Mouse (Mus musculus) gastrocnemius, postnatal 36 days (tissue): Measurements from ENCODE around the gene Ranbp10. TPM values are rescaled to one million over a fixed set of nuclear protein-coding genes. Genes with fewer than 3 reads are reported as not detected.
A peak's percentile ranks its signal among the peaks of the same experiment; 100 is the strongest.

Experiments
- DNase-seq, 2 experiments: peaks; one replicate each; pipeline ENCODE4 v3.0.0; 2022
- intact Hi-C: fragments of 180-260 bp; cut with DNase I; formaldehyde crosslinking; loops from one replicate; pipeline ENCODE4 v1.15.1; 2025
- total RNA-seq, 2 experiments: library from RNA; stranded (reverse); gene quantifications; 2 replicates each; pipeline ENCODE4 v1.2.3; 2021

Ranbp10 gene
- total RNA-seq, 2 experiments from 2014 or later = 19.7 to 22.0 TPM

GRCm38 (mm10) chr8:105798408-105798807, 28.7 kb downstream of the Ranbp10 start:
- intact Hi-C loops = no loop called here
- no peak for DNase-seq

GRCm38 (mm10) chr8:105795785-105796184, 31.4 kb downstream of the Ranbp10 start:
- no peak for DNase-seq
- intact Hi-C loops = no loop called here

- no peak for DNase-seq
- intact Hi-C loops = no loop called here
These were observed 33.0 kb downstream of the Ranbp10 start for GRCm38 (mm10) chr8:105794009-105794598.

GRCm38 (mm10) chr8:105793331-105793730, 33.8 kb downstream of the Ranbp10 start:
- DNase-seq = no peak
- intact Hi-C loops = no loop called here

GRCm38 (mm10) chr8:105789626-105790025, 37.5 kb downstream of the Ranbp10 start:
- DNase-seq = no peak
- intact Hi-C loops = loop anchor here (5.0 kb wide), 1 partner anchor 77 kb away; no protein-coding TSS in a partner anchor

- DNase-seq = no peak
- intact Hi-C loops = loop anchor here (5.0 kb wide), 1 partner anchor 77 kb away; no protein-coding TSS in a partner anchor
These were observed 38.2 kb downstream of the Ranbp10 start for GRCm38 (mm10) chr8:105788927-105789326.

GRCm38 (mm10) chr8:105788241-105788640, 38.9 kb downstream of the Ranbp10 start:
- intact Hi-C loops = loop anchor here (5.0 kb wide), 1 partner anchor 76 kb away; no protein-coding TSS in a partner anchor
- peak in 1 of 2 experiments; percentile 34 for DNase-seq

- no peak for DNase-seq
- intact Hi-C loops = no loop called here
These were observed 46.9 kb downstream of the Ranbp10 start for GRCm38 (mm10) chr8:105780298-105780697.

- intact Hi-C loops = no loop called here
- DNase-seq = no peak
These were observed 49.3 kb downstream of the Ranbp10 start for GRCm38 (mm10) chr8:105777833-105778232.

- intact Hi-C loops = loop anchor here (5.0 kb wide), 1 partner anchor 62 kb away; no protein-coding TSS in a partner anchor
These were observed 52.7 kb downstream of the Ranbp10 start for GRCm38 (mm10) chr8:105774498-105774897.

GRCm38 (mm10) chr8:105773441-105773861, 53.7 kb downstream of the Ranbp10 start:
- no peak for DNase-seq
- intact Hi-C loops = loop anchor here (5.0 kb wide), 1 partner anchor 61 kb away; no protein-coding TSS in a partner anchor

More at GRCm38 (mm10) chr8:105774498-105774897, 52.7 kb downstream of the Ranbp10 start:
- DNase-seq = no peak

- DNase-seq = no peak
- intact Hi-C loops = loop anchor here (5.0 kb wide), 1 partner anchor 59 kb away; no protein-coding TSS in a partner anchor
These were observed 55.6 kb downstream of the Ranbp10 start for GRCm38 (mm10) chr8:105771398-105772175.

- intact Hi-C loops = loop anchor here (5.0 kb wide), 1 partner anchor 58 kb away; no protein-coding TSS in a partner anchor
- no peak for DNase-seq
These were observed 56.5 kb downstream of the Ranbp10 start for GRCm38 (mm10) chr8:105770609-105771008.

GRCm38 (mm10) chr8:105768485-105769257, 58.5 kb downstream of the Ranbp10 start:
- intact Hi-C loops = no loop called here
- DNase-seq = no peak

- intact Hi-C loops = no loop called here
- peak; percentile 97 to 98 for DNase-seq
These were observed 68.7 kb downstream of the Ranbp10 start, which contains the start of gene Gfod2 for GRCm38 (mm10) chr8:105758277-105759108. Gfod2 (minus strand) TSS chr8:105758664.

GRCm38 (mm10) chr8:105757796-105758276, 69.3 kb downstream of the Ranbp10 start:
- DNase-seq = no peak
- intact Hi-C loops = no loop called here

- no peak for DNase-seq
- intact Hi-C loops = no loop called here
These were observed 72.5 kb downstream of the Ranbp10 start for GRCm38 (mm10) chr8:105754688-105755087.

- DNase-seq = no peak
- intact Hi-C loops = no loop called here
These were observed 73.2 kb downstream of the Ranbp10 start for GRCm38 (mm10) chr8:105753916-105754315.

GRCm38 (mm10) chr8:105750606-105751005, 76.5 kb downstream of the Ranbp10 start:
- DNase-seq = peak in 1 of 2 experiments; percentile 28
- intact Hi-C loops = no loop called here
